Mouse (Mus musculus) intestine, postnatal 0 days (tissue): ENCODE data around the gene Ryk. TPM values are rescaled to one million over a fixed set of nuclear protein-coding genes. Genes with fewer than 3 reads are reported as not detected.

Source experiments
- ATAC-seq: fragments of 200-750 bp; cut with Nextera tagmentation; 2 replicates; pipeline ENCODE4 v1.8.0; 2017; ENCODE audit warnings: mild to moderate bottlenecking, moderate TSS enrichment, moderate library complexity
- H3K27ac ChIP-seq: fragments of 300-500 bp; sonication (generic); 2 replicates; pipeline ENCODE4 v1.5.1; 2014; ENCODE audit warnings: mild to moderate bottlenecking, low read depth, low read length, moderate library complexity
- H3K27me3 ChIP-seq: fragments of 300-500 bp; sonication (generic); replicated peaks from 2 replicates; pipeline ENCODE4 v1.6.1; 2014; ENCODE audit warnings: low read length, mixed read lengths; ENCODE audit not compliant: control insufficient read depth, insufficient read depth
- H3K36me3 ChIP-seq: fragments of 300-500 bp; sonication (generic); 2 replicates; pipeline ENCODE4 v1.6.1; 2014; ENCODE audit warnings: mild to moderate bottlenecking, moderate library complexity; ENCODE audit not compliant: control insufficient read depth, insufficient read depth
- H3K4me1 ChIP-seq: fragments of 300-500 bp; sonication (generic); replicated peaks from 2 replicates; pipeline ENCODE4 v1.6.1; 2014; ENCODE audit warnings: antibody characterized with exemption, low read length, mixed read lengths; ENCODE audit not compliant: control insufficient read depth, insufficient read depth
- H3K4me2 ChIP-seq: fragments of 300-500 bp; sonication (generic); replicated peaks from 2 replicates; pipeline ENCODE4 v1.6.1; 2014; ENCODE audit warnings: low read depth, mild to moderate bottlenecking, moderate library complexity
- H3K4me3 ChIP-seq: fragments of 300-500 bp; sonication (generic); 2 replicates; pipeline ENCODE4 v1.5.1; 2014; ENCODE audit warnings: low read depth, low read length
- H3K9ac ChIP-seq: fragments of 300-500 bp; sonication (generic); 2 replicates; pipeline ENCODE4 v1.6.1; 2014; ENCODE audit warnings: mild to moderate bottlenecking, low read depth, low read length
- H3K9me3 ChIP-seq: fragments of 300-500 bp; sonication (generic); 2 replicates; pipeline ENCODE4 v1.6.1; 2016; ENCODE audit warnings: mixed run types; ENCODE audit not compliant: control insufficient read depth
- CTCF ChIP-seq: sonication (generic); IDR thresholded peaks from 2 replicates; pipeline ENCODE4 v1.5.1; 2016; ENCODE audit warnings: low read depth, mild to moderate bottlenecking, control low read depth, antibody characterized with exemption, moderate library complexity
- WGBS: fragments of 180-500 bp; shearing (Covaris S2); extraction: QIAGEN DNeasy Blood & Tissue Kit; methylation state at CpG from one replicate; pipeline ENCODE4 v1.1.7; 2014; 5-methylcytosine and 5-hydroxymethylcytosine counted together
- polyA plus RNA-seq: library from polyadenylated mRNA; unstranded; fragments of >200 nt; fragmentation: Nextera tagmentation; extraction: Ambion mirVana; gene quantifications from 2 replicates; pipeline ENCODE4 v1.2.1, GENCODE M21; 2015

The Ryk gene
- polyA plus RNA-seq = 22.3 and 23.9 TPM in 2 replicates

- peak within 1 kb of the TSS; percentile 92 for H3K4me3 ChIP-seq
- WGBS = under 1% methylated on average over 102 of the region's 119 CpGs
- H3K27ac ChIP-seq = peak within 1 kb of the TSS; percentile 89
- H3K4me2 ChIP-seq = peak within 1 kb of the TSS; percentile 63
- H3K36me3 ChIP-seq = no peaks in the 10 kb centered on the region
- H3K9ac ChIP-seq = peak within 1 kb of the TSS; percentile 88
- no peaks in the 10 kb centered on the region for H3K27me3 ChIP-seq
- TF ChIP-seq CTCF = no peak
- peak; percentile 86 for ATAC-seq
- peaks cover 12% of the 10 kb centered on the region; the same call in 1 of the 2 replicates for H3K4me1 ChIP-seq
- no peaks in the 10 kb centered on the region for H3K9me3 ChIP-seq
These were observed at the start of gene Ryk for GRCm38 (mm10) chr9:102834742-102835591. Gene Ryk, plus strand, starts transcription at chr9:102834917.

- Histone ChIP-seq H3K27ac (no peak overlapping the region), H3K4me3 (no peak overlapping the region), H3K4me1 (no peaks in the 10 kb centered on the region), H3K36me3 (no peaks in the 10 kb centered on the region), H3K9me3 (no peaks in the 10 kb centered on the region), H3K9ac (no peak overlapping the region), H3K4me2 (no peak overlapping the region), H3K27me3 (no peaks in the 10 kb centered on the region)
- 58% methylated on average over 3 of the region's 3 CpGs for WGBS
- no peak for ATAC-seq
- TF ChIP-seq CTCF = no peak
These were observed 45.2 kb upstream of the Ryk start for GRCm38 (mm10) chr9:102789491-102789890.

- whole genome bisulfite sequencing = 42% methylated on average over 9 of the region's 9 CpGs
- no peak for TF ChIP-seq CTCF
These were observed 42.9 kb upstream of the Ryk start for GRCm38 (mm10) chr9:102791845-102792244.

GRCm38 (mm10) chr9:102792836-102793235 lies 41.9 kb upstream of the Ryk start:
- H3K4me2 ChIP-seq = no peak overlapping the region
- no peak overlapping the region for H3K9ac ChIP-seq
- WGBS = 65% methylated on average over 14 of the region's 15 CpGs
- H3K36me3 ChIP-seq = no peaks in the 10 kb centered on the region
- ATAC-seq = no peak
- no peaks in the 10 kb centered on the region for H3K27me3 ChIP-seq
- H3K4me3 ChIP-seq = no peak overlapping the region
- no peak overlapping the region for H3K27ac ChIP-seq
- H3K9me3 ChIP-seq = no peaks in the 10 kb centered on the region
- no peaks in the 10 kb centered on the region for H3K4me1 ChIP-seq
- TF ChIP-seq CTCF = no peak

More at GRCm38 (mm10) chr9:102791845-102792244, 42.9 kb upstream of the Ryk start:
- no peak for ATAC-seq
- Histone ChIP-seq H3K9ac (no peak overlapping the region), H3K9me3 (no peaks in the 10 kb centered on the region), H3K27me3 (no peaks in the 10 kb centered on the region), H3K27ac (no peak overlapping the region), H3K4me2 (peak overlapping the region; percentile 33), H3K36me3 (no peaks in the 10 kb centered on the region), H3K4me3 (no peak overlapping the region), H3K4me1 (no peaks in the 10 kb centered on the region)

- Histone ChIP-seq H3K4me3 (no peak overlapping the region), H3K27ac (no peak overlapping the region), H3K9me3 (no peaks in the 10 kb centered on the region), H3K4me1 (no peaks in the 10 kb centered on the region), H3K4me2 (no peak overlapping the region), H3K27me3 (no peaks in the 10 kb centered on the region), H3K9ac (no peak overlapping the region), H3K36me3 (no peaks in the 10 kb centered on the region)
- TF ChIP-seq CTCF = no peak
- no peak for ATAC-seq
- WGBS = 65% methylated on average over 12 of the region's 12 CpGs
These were observed 41.4 kb upstream of the Ryk start for GRCm38 (mm10) chr9:102793286-102793809.

- Histone ChIP-seq H3K36me3 (no peaks in the 10 kb centered on the region), H3K9ac (no peak overlapping the region), H3K9me3 (no peaks in the 10 kb centered on the region), H3K4me2 (no peak overlapping the region), H3K4me3 (no peak overlapping the region), H3K27ac (no peak overlapping the region), H3K4me1 (no peaks in the 10 kb centered on the region), H3K27me3 (no peaks in the 10 kb centered on the region)
- 76% methylated on average over 4 of the region's 4 CpGs for WGBS
- no peak for ATAC-seq
- no peak for TF ChIP-seq CTCF
These were observed 36.3 kb upstream of the Ryk start for GRCm38 (mm10) chr9:102798406-102798805.
